Mouse (Mus musculus) lung, postnatal 14 days (tissue): Measurements from ENCODE around the gene Cacna1s.
A peak's percentile ranks its signal among the peaks of the same experiment; 100 is the strongest.

Experiments used
- DNase-seq: peaks from one replicate; pipeline ENCODE4 v3.0.0; 2021

Gene Cacna1s

DNA sequence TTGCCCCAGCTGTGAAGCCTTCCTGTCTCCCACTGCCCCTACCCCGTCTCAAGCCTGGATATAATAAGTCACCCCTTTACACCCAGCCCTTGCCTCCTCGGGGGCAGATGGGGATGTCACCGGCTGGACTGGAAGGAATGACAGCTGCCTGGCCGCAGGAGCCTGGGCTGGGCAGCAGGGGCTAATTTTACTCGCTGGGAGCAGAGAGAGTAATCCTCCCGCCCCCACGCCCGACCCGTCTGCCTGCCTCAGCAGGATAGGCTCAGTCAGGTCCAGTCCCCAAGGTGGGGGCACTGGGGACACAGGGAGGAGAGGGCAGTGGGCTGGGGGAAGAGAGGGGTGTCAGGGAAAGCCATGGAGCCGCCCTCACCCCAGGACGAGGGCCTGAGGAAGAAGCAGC is at the start of gene Cacna1s:
Cacna1s (plus strand) TSS at position 204 of the 400 bp plus-strand sequence.
- no peak for DNase-seq

DNA sequence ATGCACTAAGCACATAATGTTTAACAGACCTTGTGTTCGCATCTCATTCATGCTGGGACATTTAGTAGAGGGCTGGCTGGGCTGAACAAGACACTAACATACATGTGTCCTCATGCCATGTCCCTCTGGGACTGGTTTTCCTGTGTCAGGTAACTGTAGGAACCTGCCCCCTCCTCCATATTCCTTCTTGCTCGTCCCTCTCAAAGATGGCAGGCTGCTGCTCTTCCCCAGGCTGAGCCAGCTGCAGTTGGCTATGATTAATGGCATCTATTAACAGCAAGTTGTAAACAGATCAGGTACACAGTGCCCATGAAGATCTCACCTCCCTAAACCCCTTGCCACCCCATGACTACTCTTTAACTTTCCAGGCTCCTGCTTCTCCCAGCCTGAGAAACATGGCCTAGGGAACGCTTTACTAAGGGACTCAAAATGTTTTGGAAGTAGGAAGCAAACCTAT is 46.2 kb upstream of the Cacna1s start, which contains the start of gene Igfn1:
Igfn1 (minus strand) TSS at position 51 of the 457 bp plus-strand sequence.
- DNase-seq: no peak

DNA sequence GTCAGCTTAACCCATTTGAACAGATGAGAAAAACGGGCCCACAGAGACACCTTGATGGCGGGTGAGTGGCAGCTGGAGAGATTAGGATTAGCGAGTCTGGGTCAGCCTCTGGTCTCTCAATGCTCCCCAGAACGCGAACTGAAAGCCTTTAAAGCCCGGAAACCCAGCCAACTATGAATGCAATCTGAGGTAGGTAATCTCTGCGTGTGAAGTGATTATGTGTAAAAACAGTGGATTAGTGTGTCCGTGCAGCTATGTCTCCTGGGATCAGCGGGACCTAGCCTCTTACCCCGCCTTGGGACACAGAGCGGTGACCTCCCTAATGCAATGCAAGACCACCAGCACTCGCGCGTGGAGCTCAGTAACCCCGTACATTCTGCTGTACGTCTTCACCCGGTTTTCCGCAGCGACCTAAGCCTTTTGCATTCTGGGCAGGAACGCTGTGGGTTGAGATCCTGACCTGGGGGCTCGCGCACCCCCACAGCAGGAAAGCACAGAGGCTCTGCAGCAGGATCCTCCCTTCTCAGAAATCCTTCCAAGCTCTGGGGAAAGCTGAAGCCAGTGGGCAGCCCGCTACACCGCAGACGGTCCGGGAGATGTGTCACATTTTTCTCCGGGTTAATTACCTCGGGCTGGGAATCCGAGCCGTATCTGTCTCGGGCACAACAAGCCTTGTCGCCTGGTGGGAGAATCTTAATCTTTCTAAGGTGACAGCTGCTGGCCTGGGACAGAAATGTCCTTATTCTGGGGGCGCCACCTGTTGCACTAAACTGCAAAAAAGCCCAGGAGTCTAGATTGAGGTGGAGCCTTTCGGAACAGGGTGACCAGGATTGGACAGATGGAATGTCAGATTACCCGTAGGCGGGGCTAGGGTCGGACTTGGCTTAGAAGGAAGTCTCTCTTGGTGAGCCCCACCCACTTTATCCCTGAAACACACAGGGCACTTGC is 45.1 kb upstream of the Cacna1s start, which contains the start of gene Tmem9:
Tmem9 (plus strand) TSS at position 940 of the 948 bp plus-strand sequence.
- DNase-seq: peak; percentile 76

DNA sequence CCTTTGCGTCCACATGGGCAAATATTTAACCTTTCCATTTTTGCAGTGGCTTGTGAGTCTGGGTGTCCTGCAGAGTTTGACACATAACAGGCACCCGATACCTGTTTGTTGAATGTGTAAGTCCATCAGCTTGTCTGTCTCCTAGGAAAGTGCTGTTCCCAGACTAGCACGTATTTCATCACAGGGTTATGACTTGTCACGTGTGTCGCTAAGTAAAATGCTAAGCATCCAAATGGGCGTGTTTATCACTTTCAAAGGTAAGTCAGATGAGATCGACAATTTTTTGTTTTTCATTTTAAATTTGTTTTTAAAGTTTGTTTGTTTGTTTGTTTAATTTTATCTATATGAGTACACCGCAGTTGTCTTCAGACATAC is 44.4 kb upstream of the Cacna1s start:
- no peak for DNase-seq

DNA sequence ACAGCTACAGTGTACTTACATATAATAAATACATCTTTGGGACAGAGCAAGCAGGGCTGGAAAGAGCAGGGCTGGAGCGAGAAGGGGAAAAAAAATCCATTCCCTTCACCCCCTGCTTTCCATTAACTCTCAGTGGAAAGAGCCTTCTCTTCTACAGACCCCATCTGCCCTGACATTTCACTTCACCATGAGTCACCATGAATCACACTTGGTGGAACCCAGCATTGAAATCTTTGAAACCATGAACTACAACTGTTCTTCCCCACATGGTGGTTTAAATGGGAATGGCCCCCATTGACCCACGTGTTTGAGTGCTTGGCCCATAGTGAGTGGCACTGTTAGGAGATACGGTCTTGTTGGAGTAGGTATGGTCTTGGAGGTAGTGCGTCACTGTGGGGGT is 42.3 kb upstream of the Cacna1s start:
- no peak for DNase-seq

DNA sequence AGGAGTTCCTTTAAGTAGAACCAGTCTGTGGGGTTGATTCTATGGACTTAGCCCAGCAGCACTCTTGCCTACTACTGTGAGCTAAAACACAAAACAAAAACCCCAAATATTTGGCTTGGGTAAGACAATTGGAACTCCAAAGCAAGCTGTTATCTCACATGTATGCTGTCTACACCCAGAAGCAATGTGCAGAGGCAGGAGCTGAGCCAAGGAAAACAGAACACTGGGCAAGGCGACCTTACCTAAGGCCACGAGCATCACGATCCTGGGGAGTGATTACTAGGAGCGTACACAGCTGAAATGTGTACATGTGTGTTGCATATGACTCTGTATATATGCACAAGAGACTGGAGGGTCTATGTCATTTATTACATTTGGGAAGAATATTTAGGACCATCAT is 39.0 kb upstream of the Cacna1s start:
- no peak for DNase-seq

DNA sequence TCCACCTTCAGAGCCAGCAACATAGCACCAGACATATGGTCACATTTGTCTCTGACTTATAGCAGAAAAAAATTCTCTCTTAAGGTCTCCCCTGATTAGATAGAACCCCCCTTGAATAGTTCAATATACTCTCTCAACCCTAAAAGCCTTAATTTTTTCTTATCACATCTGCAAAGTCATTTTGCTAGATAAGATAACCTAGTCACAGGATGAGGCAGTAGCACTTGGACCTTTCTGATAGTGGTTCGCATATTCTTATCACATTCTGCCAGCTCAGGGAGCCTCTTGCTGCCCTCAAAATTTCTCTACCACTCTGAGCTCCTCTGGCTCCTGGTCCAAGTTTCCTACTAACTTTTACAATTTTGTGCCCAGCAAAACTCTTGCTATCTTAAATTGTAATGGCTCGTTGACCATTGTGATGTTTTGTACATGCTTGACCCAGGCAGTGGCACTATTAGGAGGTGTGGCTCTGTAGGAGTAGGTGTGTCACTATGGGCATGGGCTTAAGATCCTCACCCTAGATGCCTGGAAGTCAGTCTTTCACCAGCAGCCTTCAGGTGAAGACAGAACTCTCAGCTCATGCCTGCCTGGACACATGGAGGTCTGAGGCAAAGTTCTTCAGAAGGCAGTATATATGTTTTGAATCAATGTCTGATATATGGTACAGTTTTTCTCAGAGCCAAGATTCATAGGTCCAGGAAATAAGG is 37.6 kb upstream of the Cacna1s start:
- no peak for DNase-seq

DNA sequence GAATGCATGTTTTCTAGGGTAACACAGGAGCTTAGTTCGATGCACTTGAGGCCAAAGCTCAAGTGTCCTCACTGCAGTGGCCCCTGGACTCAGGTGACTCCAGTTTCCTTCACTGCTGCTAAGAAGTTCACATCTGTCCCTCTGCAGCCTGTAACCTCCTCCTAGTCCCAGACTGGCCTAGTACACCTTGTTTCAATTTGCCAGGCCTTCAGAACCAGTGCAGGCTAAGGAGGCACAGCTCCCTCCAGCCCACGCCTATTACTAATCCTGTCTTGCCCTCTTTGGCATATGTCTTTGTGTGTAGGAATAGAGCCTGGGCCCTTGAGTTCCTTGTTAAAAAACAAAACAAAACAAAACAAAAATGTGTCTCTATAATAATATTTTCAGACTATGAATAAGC is 35.2 kb upstream of the Cacna1s start:
- no peak for DNase-seq

DNA sequence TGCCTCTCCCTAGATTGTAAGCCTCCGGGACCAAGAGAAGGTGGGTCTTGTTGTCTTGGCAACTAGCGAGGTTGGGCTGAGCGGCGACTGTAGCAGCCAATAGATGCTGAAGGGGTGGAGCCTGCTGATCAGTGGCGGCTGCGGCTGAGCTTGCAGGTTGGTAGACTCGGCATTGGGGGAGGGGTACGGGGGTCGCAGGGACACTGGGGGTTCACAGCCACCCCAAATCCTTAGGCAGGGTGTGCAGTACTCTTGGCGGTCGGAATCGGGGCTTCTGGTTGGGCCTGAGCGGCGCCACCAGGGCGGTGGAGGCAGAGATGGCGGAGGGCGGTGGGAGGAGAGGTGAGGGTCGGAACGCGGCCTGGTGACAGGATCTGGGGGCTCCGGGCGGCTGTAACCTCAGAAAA is 34.6 kb upstream of the Cacna1s start:
- peak; percentile 91 for DNase-seq

DNA sequence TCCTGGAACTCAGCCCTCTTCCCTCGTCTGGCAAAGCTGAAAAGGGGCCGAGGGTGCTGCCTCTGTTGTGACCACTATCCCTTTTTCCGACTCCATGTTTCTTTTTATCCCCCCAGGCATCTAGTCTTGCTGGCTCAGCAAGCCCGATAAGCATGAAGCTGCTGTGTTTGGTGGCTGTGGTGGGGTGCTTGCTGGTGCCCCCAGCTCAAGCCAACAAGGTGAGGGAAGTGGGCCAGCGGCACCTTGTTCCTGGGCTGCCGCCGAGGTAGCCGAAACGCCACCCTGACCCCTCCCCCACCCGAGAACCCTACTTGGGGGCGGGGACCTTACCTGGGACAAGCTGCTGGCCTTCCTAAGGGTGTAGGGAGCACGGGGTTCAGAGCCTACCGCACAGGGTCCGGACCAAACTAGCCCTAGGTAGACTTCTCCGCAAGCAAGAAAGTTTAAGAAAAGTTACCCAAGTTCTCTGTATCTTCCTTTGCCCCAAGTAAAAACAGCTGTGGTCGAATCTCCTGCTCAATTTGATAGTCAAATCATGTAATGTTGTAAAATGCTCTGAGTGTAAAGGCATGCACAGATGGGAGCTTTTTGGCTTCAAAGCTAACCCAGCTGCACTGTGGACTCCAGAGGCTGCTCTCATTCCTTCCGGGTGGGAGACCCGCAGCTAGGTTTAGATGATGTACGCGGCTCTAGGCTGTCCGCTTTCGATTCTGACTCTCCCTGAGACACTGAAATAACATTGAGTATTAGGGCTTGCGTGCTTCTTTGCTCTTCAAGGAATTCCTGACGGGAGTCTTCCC is 34.0 kb upstream of the Cacna1s start:
- peak; percentile 30 for DNase-seq

DNA sequence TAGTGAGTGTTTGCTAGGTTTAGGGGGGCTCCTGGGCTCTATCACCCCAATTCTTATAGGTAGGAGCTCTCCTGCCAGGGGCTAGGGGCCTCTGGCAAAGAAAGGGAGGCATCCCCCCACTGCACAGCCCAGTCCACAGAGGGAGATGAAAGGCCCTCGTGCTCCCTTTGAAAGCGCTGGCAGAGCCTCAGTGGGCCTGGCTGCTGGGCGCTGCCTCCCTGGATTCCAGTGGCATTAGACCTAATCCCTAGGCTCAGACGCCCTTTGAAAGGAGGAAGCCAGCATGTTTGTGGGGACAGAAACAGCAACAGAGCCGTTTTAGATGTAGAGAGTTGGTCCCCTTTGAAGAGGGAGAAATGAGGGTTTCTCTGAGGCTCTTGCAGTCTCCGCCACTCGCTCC is 22.3 kb upstream of the Cacna1s start:
- no peak for DNase-seq

DNA sequence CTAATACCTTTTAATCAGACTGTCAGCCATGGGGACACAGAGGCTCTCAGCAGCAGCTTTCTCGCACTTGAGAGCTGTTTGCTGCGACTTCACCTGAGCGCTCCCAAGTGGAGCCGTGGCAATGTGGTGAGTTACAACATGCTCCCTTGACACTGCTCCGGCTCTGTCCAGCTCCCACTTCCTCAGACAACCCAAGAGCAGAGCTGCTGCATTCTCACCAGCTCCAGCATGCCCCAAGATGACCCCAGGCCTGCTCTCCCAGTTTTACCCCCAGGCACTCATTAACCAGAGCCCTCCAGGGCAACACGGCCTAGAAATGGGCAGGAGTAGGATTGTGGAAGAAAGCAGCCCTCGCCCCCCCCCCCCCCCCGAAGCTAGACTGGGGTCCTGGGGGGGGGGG is 20.9 kb upstream of the Cacna1s start:
- no peak for DNase-seq

DNA sequence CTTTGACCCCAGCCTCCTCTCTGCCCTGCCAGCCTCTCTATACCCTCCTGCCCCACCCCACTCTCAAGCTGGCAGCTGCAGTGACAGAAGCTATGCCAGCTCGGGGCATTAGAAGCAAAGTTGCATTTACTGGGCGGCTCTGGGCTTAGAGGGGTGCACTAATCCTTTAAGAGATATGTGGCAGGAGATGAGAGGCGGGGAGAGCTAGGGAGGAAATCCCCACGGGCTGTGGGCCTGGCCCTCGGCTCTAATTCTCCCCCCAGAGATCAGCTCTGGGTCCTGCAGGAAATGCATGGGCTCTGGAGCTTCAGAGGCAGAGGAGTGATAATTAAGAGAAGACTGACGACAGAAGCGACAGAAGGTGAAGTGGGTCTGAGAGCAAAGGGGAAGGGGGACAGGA is 19.6 kb upstream of the Cacna1s start:
- DNase-seq: no peak

DNA sequence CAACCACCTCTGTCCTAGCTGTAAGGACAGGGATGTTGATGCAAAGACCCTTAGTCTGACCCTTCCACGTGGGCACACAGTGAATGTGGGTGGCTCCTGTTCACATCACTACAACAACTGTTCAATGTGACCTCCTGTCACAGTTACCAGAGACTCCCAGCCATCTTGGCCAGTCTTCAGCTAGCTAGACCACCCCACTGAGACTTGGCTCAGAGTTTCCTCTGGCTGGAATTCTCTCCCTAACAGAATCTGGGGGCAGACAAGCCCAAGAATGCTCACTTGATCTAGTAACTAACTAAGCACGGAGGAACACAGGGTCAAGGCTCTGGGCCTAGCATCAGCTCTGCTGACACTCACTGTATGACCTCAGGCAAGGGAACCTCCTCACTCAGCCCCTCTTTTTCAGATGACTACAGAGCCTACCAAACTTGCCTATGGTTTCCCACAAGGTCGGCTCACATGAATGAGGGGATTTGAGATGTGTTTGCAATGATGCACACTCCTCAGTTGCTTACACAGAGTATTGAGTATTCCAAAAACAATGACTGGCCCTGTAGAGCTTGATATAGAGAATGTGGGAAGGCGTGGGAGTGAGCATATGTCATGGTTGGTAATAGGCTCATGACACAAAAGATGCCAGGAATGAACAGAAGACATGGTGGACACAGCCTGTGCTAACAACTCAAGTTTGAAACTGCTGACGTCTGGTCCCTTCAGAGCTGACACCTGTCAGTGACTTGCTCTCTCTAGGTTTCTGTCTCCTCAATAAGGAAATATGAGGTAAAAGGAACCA is 13.6 kb upstream of the Cacna1s start:
- DNase-seq: no peak

DNA sequence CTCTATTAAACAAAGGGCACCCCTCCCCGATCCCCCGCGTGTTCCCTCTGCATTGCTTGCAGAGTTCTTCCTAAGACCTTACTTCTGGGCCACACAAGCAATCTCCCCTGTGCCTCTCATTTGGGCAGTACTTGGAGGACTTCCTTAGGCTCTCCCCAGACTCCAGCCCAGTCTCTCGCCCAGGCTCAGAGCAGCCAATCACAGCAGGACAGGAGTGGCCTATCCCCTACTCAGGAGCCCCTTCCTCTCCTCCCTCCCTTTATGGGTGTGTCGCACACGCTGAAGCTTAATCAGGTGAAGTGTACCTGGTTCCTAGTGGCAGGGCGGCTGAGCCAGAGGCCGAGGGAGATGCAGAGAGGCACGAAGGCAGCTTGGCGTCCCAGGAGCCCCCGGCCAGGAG is 12.1 kb upstream of the Cacna1s start:
- DNase-seq: no peak

DNA sequence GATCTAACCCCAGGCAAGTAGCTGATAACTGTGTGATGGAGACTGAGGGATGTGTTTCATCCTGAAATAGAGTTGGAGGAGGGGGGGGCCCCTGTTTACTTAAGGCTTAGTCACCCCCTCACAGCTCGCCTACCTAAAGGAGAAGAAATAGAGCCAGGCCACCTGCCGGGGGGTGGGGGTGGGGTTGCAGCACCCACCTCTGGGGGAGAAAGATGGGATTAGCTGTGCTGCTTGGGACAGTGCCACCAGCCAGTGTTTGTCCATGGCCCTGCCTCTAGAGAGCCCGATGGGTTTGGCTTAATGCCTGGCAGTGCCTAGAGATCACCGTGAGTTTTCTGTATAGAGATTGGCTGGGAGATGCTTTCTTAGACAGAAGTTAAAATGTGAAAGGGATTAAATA is 11.7 kb upstream of the Cacna1s start:
- DNase-seq: no peak

DNA sequence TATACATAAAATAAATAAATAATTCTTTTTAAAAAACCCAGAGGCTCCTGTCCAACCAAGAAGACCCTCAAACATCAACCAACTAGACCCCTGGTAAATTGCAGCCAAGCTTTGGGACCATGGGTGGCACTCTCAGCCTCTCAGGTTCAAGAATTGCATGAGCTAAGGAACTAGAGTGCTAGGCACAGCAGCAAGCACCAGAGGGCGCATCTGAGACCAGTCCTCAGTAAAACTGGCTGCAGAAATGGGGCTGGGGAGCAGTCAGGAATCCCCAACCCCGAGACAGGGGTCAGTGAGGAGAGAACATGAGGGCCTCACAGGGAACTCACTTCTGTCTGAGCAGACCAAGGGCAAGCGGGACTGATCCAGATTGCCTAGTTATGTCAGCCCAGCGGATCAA is 6.8 kb upstream of the Cacna1s start:
- peak; percentile 70 for DNase-seq

DNA sequence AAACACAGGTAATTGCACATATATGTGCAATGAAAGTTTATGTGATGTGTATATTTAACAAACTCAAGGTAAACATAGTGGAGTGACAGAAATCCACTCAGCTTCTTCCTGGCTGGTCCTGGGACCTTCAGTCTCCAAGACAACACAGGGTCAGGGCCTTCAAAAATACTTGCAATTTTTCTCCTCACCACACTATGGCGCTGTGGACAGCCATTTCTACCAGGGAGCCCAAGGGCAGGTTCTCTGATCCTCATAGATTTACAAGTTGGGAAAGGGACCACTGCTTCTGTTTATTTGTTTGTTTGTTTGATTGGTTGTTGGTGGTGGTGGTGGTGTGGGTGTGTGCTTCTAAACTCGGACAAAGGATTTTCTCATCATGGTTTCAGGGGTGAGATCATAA is 5.1 kb upstream of the Cacna1s start:
- DNase-seq: peak; percentile 23

DNA sequence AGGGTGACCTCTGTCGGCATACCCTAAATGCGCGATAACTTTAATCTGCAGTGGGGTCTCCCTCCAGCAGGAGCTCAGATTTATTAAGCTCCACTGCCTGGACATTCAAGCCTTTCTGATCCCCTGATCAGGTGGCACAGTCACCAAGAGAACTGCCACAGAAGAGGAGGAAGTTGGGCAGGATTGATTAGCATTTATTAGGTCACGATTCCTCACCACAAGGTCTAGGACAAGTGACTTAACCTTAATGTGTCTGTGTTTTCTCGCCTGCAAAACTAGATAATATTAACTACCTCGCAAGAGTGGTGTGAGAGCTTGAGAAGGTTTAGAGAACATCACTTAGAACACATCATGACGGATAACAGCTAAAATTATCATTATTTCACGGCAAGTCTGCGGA is 4.7 kb upstream of the Cacna1s start:
- no peak for DNase-seq

DNA sequence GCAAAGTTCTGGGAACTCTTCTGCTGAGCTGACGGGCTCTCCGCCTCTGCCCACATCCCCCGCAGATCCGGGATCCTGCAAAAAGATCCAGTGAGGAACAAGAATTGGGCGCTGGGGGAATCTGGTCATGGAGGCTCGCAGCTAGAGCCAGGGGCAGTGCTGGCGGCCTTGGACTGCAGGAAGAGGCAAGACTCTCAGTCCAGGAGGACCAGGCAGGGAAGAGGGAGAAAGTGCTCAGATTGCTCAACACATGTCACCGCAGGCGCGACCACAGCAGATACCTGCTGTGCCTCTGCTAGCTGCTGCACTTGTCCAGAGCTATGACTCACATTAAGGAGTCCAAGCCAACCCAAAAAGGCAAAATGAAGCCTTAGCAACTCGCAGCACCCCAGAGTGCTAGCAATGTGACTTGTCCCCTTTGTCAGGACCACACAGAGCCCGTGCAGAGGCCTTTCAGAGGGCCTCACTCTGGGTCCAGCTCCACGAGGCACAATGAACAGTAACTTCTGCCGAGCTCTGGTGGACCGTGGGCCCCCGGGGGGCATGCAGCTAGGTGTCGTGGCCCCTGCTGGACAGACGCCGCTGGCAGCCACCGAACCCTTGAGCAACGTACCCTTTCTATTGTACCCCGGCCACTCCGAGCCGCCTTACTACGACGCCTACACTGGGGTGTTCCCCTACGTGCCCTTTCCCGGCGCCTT is 2.1 kb upstream of the Cacna1s start, which contains the start of gene Ascl5:
Ascl5 (plus strand) TSS at position 493 of the 701 bp plus-strand sequence.
- DNase-seq: no peak

DNA sequence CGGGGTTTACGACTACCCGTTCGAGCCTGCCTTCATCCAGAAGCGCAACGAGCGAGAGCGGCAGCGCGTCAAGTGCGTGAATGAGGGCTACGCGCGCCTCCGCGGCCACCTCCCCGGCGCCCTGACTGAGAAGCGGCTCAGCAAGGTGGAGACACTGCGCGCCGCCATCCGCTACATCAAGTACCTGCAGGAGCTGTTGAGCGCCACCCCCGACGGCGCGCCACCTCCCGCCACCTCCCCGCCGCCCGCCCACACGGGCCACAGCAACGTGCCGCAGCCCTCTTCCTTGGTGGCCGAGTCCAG is 1.6 kb upstream of the Cacna1s start:
- DNase-seq: peak; percentile 6

DNA sequence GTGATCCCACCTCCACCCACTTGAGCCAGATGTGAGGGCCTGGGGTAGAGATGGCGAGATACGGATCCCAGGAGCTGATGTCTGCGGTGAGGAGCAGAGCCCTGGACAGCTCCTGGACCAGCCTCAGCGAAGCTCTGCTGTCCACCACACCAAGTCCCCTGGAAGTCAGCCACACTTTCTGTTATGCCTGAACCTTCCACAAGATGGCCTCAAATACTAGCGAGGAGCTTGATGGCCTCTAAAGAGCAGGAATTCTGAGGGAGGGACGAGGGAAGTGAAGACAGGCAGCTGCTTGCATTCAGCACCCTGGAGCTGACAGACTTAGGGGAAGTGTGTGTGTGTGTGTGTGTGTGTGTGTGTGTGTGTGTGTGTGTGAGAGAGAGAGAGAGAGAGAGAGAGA is 1.1 kb upstream of the Cacna1s start:
- DNase-seq: peak; percentile 79
